Mouse (Mus musculus): ENCODE results near the gene Ogfod3. TPM values are rescaled to one million over a fixed set of nuclear protein-coding genes. Genes with fewer than 3 reads are reported as not detected.
A peak's percentile ranks its signal among the peaks of the same experiment; 100 is the strongest.

Gene Ogfod3
- total RNA-seq, 2 experiments from 2014 or later: 10.0 to 12.0 TPM

GRCm38 (mm10) chr11:121201436-121202198 is 2.9 kb downstream of the Ogfod3 start:
- intact Hi-C loops (cut with DNase I; ENCODE audit: low total_unique reads): no loop called here
- no peak for DNase-seq

DNA sequence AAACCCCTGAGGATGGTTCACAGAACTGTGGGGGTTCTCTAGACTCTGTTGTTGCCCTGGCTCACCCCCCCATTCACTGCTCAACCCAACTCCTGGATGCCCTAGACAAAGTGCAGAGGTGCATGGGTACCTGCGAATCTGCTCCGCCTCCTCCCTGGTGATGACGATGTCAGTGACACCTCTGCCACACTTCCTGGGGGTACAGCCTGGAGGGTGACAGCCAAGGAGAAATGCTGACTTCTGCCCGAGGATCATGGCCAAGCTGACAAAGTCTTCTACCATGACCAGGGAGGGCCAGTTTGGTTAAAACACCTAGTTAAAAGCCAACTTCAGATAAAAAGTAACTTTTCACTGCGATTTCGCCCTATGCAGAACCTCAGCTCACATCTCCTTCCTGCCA is 3.7 kb downstream of the Ogfod3 start:
- intact Hi-C loops (cut with DNase I; ENCODE audit: low total_unique reads): no loop called here
- DNase-seq: no peak

DNA sequence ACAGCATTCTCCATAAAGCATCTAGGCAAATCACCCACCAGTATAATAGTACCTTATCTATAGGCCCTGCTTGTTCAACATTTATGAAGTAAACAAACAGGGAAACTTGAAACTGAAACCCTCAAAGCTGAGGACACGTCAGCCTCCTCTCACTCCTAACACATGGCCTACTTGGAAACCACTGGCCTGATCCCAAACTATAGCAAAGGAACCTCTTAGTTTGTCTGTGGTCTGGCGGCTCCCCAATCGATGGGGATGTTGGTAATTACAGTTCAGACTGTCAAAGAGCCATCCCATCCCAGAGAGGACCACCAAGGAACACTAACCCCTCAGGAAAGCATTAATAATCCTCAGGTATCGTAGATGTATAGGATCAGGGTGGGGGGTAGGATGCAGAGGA is 4.7 kb downstream of the Ogfod3 start:
- DNase-seq: no peak
- intact Hi-C loops (cut with DNase I; ENCODE audit: low total_unique reads): loop anchor here (10.0 kb wide), 1 partner anchor 145 kb away; no protein-coding TSS in a partner anchor

GRCm38 (mm10) chr11:121198622-121199021 is 5.9 kb downstream of the Ogfod3 start:
- no peak for DNase-seq
- intact Hi-C loops (cut with DNase I; ENCODE audit: low total_unique reads): loop anchor here (10.0 kb wide), 1 partner anchor 144 kb away; no protein-coding TSS in a partner anchor

DNA sequence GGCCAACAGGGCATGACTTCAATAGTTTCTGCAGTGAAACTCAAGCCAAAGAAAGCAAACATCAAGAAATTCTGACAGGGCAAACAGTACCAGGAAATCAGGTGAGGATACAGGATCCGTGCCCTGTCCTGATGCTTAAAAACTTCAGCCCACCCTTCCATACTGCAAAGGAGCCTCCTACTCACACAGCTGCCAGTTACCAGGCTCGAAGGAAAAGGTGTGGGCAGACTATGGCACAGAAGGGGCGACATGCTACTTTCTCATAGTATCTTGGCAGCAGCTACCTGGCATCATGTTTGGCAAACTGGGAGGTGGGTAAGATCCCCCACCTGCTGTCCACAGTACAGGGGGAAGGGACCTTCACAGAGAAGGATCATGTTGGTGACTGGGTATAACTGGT is 11.1 kb downstream of the Ogfod3 start:
- no peak for DNase-seq
- intact Hi-C loops (cut with DNase I; ENCODE audit: low total_unique reads): loop anchor here (10.0 kb wide), 1 partner anchor 139 kb away; no protein-coding TSS in a partner anchor

DNA sequence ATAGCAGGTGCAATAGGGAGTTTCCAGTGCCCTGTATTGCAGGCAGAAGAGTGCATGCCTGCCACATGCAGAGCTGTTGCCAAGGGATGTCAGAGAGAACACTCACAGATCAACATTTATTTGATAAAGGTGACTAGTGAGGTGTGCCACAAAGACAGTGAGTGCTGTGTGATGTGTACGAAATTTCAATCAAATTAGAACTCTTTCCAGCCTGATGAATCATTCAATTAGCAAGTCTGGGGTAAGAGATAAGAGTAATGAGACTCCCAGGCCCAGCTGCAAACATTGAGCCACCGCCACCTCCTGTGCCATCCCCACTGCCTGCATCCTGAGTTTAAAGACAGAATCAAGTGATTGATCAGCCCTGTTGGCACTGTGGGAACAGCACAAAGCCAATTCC is 11.8 kb downstream of the Ogfod3 start:
- no peak for DNase-seq
- intact Hi-C loops (cut with DNase I; ENCODE audit: low total_unique reads): loop anchor here (10.0 kb wide), 1 partner anchor 138 kb away; no protein-coding TSS in a partner anchor

GRCm38 (mm10) chr11:121189681-121190080 is 14.8 kb downstream of the Ogfod3 start:
- DNase-seq: no peak
- intact Hi-C loops (cut with DNase I; ENCODE audit: low total_unique reads): loop anchor here (10.0 kb wide), 1 partner anchor 135 kb away; no protein-coding TSS in a partner anchor

- peak; percentile 50 for DNase-seq
- intact Hi-C loops (cut with DNase I; ENCODE audit: low total_unique reads): no loop called here
These were observed 27.9 kb downstream of the Ogfod3 start for GRCm38 (mm10) chr11:121176285-121177270.

DNA sequence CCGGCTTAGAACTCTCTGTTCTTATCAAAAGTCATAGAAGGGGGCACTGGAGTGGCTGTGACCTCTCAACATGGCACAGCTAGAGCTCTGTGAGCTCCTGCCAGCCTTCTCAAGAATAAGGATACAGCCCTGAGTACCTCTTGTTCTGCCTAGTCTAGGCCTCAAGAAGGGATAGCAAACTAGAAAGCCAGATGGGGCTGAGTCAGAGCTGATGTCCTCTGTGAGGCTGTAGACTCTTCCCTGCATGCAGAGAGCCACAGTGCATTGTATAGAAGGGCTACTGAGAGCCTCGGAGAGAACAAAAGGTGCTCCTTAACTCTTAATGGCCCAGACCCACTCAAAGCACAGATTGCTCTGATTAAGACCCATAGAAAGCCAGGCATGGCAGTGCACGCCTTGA is 30.3 kb downstream of the Ogfod3 start:
- DNase-seq: no peak
- intact Hi-C loops (cut with DNase I; ENCODE audit: low total_unique reads): no loop called here

DNA sequence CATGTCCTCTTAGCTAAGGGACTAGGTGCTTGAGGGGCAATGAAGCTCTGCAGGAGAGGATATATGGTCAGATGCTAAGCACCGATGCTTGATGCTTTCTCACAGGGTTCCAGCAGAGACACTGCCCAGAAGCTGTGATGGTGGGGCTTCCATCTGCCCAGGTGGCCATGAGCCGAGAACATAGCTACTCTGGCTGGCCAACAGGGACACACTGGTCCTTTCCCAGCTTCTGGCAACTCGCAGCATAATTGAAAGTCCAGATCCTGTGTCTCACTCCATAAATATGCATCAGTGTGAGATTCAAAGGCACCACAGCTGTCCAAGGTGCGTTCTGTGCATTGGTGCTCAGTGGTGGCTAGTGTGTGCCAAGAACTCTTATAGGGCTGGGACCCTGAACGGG is 31.3 kb downstream of the Ogfod3 start:
- intact Hi-C loops (cut with DNase I; ENCODE audit: low total_unique reads): no loop called here
- DNase-seq: peak; percentile 42

DNA sequence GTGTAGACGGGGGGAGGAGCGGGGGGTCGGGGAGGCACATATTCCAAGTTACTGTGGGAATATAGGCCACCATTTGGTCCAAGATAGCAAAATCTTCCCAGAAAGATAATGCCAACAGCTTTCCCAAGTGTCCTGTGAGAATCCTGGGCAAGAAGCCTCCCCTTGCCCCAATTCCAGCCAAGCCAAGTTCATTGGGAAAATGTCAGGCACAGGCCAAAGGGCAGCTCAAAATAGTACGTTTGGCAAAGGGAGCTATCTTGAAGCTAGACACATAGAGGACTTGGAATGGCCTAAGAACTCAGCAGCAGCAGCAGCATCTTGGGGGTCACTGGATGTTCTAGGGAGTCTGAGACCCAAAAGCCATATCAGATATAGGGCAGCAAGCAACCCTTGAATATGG is 40.8 kb downstream of the Ogfod3 start:
- DNase-seq: no peak
- intact Hi-C loops (cut with DNase I; ENCODE audit: low total_unique reads): no loop called here

GRCm38 (mm10) chr11:121160636-121161346 is 43.7 kb downstream of the Ogfod3 start:
- peak; percentile 61 for DNase-seq
- intact Hi-C loops (cut with DNase I; ENCODE audit: low total_unique reads): no loop called here

DNA sequence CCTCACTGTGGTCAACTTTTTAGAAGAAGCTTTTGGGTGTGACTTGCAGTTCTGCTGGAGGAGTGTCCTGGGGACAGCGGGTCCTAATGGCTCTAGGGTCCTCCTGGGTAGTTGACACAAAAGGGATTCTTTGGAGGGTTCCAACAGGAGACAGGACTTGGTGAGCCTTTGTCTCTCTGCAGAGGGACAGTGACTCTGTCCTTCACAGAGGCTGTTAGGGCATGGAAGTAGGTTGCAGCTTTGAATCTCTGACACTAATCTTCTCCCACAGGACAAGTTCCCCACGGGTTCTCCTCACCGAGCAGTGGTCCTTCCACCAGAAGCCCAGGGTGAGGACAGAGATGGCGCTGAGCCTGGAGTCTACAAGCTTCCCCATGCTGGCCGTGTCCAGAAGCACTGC is 44.5 kb downstream of the Ogfod3 start, which contains the start of gene Uts2r:
TSS of gene Uts2r (plus strand) at position 301 of the 400 bp plus-strand sequence.
- no peak for DNase-seq
- intact Hi-C loops (cut with DNase I; ENCODE audit: low total_unique reads): no loop called here

DNA sequence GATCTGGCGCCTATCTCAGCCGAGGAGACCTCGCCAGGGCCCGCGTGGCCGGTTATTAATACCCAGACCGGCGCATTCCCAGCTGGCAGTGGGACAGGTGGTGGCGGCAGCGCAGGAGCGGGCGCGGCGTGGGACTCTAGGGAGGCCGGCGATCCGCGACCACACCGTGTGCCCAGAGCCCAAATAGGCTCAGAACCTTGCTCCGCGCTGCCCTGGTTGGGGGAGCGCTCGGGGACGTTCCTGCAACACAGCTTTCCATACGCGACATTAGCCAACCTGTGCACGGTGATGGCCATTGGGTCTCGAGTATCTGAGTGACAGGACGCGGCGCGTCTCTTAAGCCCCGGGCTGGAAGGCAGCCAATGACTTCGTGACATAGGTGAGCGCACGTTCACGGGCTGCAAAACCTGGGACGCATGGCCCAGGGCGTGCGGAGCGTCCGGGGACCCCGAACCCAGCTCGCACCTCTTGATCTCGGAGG is 48.1 kb downstream of the Ogfod3 start:
- intact Hi-C loops (cut with DNase I; ENCODE audit: low total_unique reads): no loop called here
- peak; percentile 78 for DNase-seq

DNA sequence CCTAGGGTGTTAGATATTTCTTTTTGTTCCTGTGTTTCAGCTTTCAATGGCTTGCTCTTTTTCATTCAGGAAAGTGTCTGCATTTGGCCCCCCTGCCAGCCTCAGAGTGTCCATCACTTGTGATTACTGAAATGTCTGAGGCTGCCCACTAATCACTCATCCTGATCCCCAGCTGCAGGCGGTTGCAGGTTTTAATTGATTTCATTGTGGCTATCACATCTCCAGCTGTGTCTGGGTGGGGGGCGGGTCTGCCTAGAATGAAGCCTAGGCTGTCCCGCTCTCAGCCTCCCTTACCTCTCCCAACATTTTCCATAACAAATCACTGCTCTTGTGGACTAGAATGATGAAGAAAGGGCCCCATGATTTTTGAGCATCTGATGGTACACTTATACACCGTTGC is 50.3 kb downstream of the Ogfod3 start:
- no peak for DNase-seq
- intact Hi-C loops (cut with DNase I; ENCODE audit: low total_unique reads): no loop called here

DNA sequence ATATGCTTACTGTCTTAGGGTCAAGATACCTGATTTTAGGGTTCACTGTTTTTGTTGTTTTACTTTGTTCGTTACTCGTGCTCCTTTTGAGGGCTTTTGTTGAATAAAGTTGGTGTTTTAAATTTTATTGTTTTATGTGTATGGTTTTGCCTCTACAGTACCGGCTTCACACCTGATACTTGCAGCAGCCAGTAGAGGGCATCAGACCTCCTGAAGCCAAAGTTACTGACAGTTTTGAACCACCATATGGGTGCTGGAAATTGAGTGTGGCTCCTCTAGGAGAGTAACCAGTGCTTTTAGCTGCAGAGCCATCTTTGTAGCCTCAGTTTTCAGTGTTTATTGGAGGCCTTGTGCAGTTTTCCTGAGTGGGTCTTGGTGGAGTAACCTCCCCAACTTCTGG is 56.3 kb downstream of the Ogfod3 start:
- intact Hi-C loops (cut with DNase I; ENCODE audit: low total_unique reads): no loop called here
- no peak for DNase-seq

DNA sequence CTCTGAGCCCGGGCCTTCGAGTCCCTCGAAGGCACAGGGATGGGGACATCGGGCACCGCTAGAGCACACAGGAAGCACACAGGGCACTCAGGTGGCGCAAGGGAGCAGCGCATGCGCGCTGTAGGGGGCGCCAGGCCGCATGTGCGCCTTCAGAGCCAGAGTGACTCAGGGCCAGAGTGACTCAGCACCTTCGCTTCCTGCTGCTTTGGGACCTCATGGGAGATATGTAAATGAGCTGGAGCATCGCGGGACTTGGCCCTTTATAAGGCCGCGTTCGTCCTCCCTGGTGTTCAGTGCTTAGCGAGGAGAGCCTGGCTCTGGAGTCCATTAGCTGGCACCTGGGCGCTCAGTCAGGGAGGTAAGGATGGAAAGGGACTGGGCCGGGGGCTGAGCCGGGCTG is 58.6 kb downstream of the Ogfod3 start, which contains the start of gene Tex19.1:
TSS of gene Tex19.1 (plus strand) at position 279 of the 400 bp plus-strand sequence.
- intact Hi-C loops (cut with DNase I; ENCODE audit: low total_unique reads): no loop called here
- DNase-seq: no peak

GRCm38 (mm10) chr11:121143325-121144015 is 61.0 kb downstream of the Ogfod3 start:
- intact Hi-C loops (cut with DNase I; ENCODE audit: low total_unique reads): no loop called here
- DNase-seq: no peak

DNA sequence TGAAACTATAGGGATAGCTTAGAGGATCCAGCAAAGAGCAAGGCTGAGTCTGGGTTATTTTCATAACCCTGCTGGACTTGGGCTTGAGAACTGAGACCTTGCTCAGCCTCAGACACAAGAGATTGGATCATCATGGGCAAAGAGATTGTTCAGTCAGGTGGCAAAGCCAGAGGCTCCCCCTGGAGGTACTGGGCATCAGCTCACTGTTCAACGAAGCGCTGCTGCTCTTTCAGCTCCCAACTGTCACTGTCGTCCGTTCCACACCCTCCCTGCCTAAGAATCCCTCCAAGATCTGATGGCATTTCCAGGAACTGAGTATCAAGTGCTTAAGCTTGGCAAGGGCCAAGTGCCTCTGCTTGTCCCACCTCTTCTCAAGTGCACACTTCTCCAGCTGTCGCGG is 65.8 kb downstream of the Ogfod3 start:
- intact Hi-C loops (cut with DNase I; ENCODE audit: low total_unique reads): no loop called here
- DNase-seq: no peak

All from gastrocnemius, postnatal 14 days (tissue).